Mouse (Mus musculus): Measurements from ENCODE around the gene Hist2h2be.
A peak's percentile ranks its signal among the peaks of the same experiment; 100 is the strongest.
"Not testable (repeated sequence)": the region's sequence is repeated elsewhere in the genome, so short reads cannot be mapped to it uniquely, and the experiment has no call there.

Gene Hist2h2be

GRCm38 (mm10) chr3:96198601-96199251, 22.2 kb upstream of the Hist2h2be start:
- DNase-seq (ENCODE audit: low read depth, low spot score), result not testable (repeated sequence)

- DNase-seq (ENCODE audit: low read depth, low spot score), result no peak
Observed at GRCm38 (mm10) chr3:96199731-96200130, 21.2 kb upstream of the Hist2h2be start.

- no peak for DNase-seq (ENCODE audit: low read depth, low spot score)
Observed at GRCm38 (mm10) chr3:96207819-96208218, 13.1 kb upstream of the Hist2h2be start.

GRCm38 (mm10) chr3:96209242-96209641, 11.7 kb upstream of the Hist2h2be start:
- DNase-seq (ENCODE audit: low read depth, low spot score), result no peak

GRCm38 (mm10) chr3:96219191-96219641, 1.7 kb upstream of the Hist2h2be start:
- DNase-seq (ENCODE audit: low read depth, low spot score), result peak; percentile 9

- DNase-seq (ENCODE audit: low read depth, low spot score), result peak; percentile 68
Observed at GRCm38 (mm10) chr3:96219661-96220130, 1.2 kb upstream of the Hist2h2be start, which contains the start of the genes Bola1 and Hist2h2ab. Bola1 (minus strand) TSS chr3:96219709. Hist2h2ab (plus strand) TSS chr3:96219865.

- peak; percentile 16 for DNase-seq (ENCODE audit: low read depth, low spot score)
Observed at GRCm38 (mm10) chr3:96220131-96220764, 671 bp upstream of the Hist2h2be start.

- DNase-seq (ENCODE audit: low read depth, low spot score), result no peak
Observed at GRCm38 (mm10) chr3:96221640-96222038, 720 bp downstream of the Hist2h2be start.

GRCm38 (mm10) chr3:96222774-96223173, 1.9 kb downstream of the Hist2h2be start:
- DNase-seq (ENCODE audit: low read depth, low spot score), result no peak

- DNase-seq (ENCODE audit: low read depth, low spot score), result no peak
Observed at GRCm38 (mm10) chr3:96225421-96225820, 4.5 kb downstream of the Hist2h2be start.

GRCm38 (mm10) chr3:96226695-96227648, 6.1 kb downstream of the Hist2h2be start:
- DNase-seq (ENCODE audit: low read depth, low spot score), result no peak

- no peak for DNase-seq (ENCODE audit: low read depth, low spot score)
Observed at GRCm38 (mm10) chr3:96228828-96229227, 7.9 kb downstream of the Hist2h2be start.

GRCm38 (mm10) chr3:96230404-96230803, 9.5 kb downstream of the Hist2h2be start:
- DNase-seq (ENCODE audit: low read depth, low spot score), result no peak

GRCm38 (mm10) chr3:96230910-96231757, 10.2 kb downstream of the Hist2h2be start:
- DNase-seq (ENCODE audit: low read depth, low spot score), result no peak

GRCm38 (mm10) chr3:96231758-96232120, 10.8 kb downstream of the Hist2h2be start:
- DNase-seq (ENCODE audit: low read depth, low spot score), result no peak

GRCm38 (mm10) chr3:96234914-96235313, 14.0 kb downstream of the Hist2h2be start:
- DNase-seq (ENCODE audit: low read depth, low spot score), result no peak

- DNase-seq (ENCODE audit: low read depth, low spot score), result no peak
Observed at GRCm38 (mm10) chr3:96235836-96236235, 14.9 kb downstream of the Hist2h2be start.

- no peak for DNase-seq (ENCODE audit: low read depth, low spot score)
Observed at GRCm38 (mm10) chr3:96236834-96237334, 16.0 kb downstream of the Hist2h2be start.

GRCm38 (mm10) chr3:96237335-96237903, 16.5 kb downstream of the Hist2h2be start:
- no peak for DNase-seq (ENCODE audit: low read depth, low spot score)

GRCm38 (mm10) chr3:96237904-96238511, 17.1 kb downstream of the Hist2h2be start:
- DNase-seq (ENCODE audit: low read depth, low spot score), result peak; percentile 47
